Mouse (Mus musculus): ENCODE results near the gene Rassf3.

DNA sequence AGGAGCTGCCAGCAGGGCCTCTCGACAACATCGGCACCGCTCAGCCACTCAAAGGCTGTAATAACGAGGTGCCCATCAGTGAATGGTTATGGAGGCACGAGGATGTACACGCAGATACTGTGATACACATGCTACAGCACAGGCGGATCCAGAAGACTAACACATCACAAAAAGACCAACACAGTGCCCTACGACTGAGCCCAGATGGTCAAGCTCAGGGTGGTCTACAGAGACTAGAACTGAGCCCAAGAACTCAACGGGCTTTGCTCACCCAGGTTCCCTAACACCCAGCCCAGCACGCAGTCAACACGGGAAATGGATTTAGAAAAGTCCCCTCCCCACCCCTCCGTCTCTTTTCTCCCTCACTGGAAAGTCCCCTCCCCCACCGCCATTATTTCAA lies 9.1 kb downstream of the Rassf3 start:
- no peak for TF ChIP-seq POLR2A (IDR thresholded peaks at IDR 0.05; ENCODE audit: control insufficient read depth, low read depth, low read length)
- TF ChIP-seq CTCF (IDR thresholded peaks at IDR 0.05; ENCODE audit: control insufficient read depth, insufficient read depth, insufficient replicate concordance, low read depth, low read length), result no peak
